Mouse (Mus musculus) urinary bladder, postnatal 36 days (tissue): Measurements from ENCODE around the gene Jkamp.
"Not testable (repeated sequence)": the region's sequence is repeated elsewhere in the genome, so short reads cannot be mapped to it uniquely, and the experiment has no call there.

Experiments
- DNase-seq, 2 experiments: peaks; one replicate each; pipeline ENCODE4 v3.0.0; 2022; ENCODE audit warnings: low spot score in 2 of 2, mixed read lengths in 1 of 2

Jkamp gene

GRCm38 (mm10) chr12:72085329-72086165 is at the start of gene Jkamp, which contains the start of gene L3hypdh:
TSS of gene Jkamp (plus strand) at chr12:72085589.
TSS of gene L3hypdh (minus strand) at chr12:72085439.
- peak; percentile 99 to 100 for DNase-seq

GRCm38 (mm10) chr12:72036097-72036661 is 49.2 kb upstream of the Jkamp start:
- DNase-seq = no peak

GRCm38 (mm10) chr12:72037049-72037448 is 48.3 kb upstream of the Jkamp start:
- no peak for DNase-seq

GRCm38 (mm10) chr12:72038866-72039265 is 46.5 kb upstream of the Jkamp start:
- no peak for DNase-seq

- no peak for DNase-seq
Measured at GRCm38 (mm10) chr12:72039501-72039900, 45.9 kb upstream of the Jkamp start.

GRCm38 (mm10) chr12:72041238-72041637 is 44.2 kb upstream of the Jkamp start:
- DNase-seq = no peak

- DNase-seq = no peak
Measured at GRCm38 (mm10) chr12:72047513-72047912, 37.9 kb upstream of the Jkamp start.

GRCm38 (mm10) chr12:72050156-72050555 is 35.2 kb upstream of the Jkamp start:
- DNase-seq = not testable (repeated sequence)

GRCm38 (mm10) chr12:72050821-72051220 is 34.6 kb upstream of the Jkamp start:
- no peak for DNase-seq

- DNase-seq = no peak
Measured at GRCm38 (mm10) chr12:72052571-72052970, 32.8 kb upstream of the Jkamp start.

- DNase-seq = no peak
Measured at GRCm38 (mm10) chr12:72053303-72053702, 32.1 kb upstream of the Jkamp start.

GRCm38 (mm10) chr12:72053851-72054250 is 31.5 kb upstream of the Jkamp start:
- DNase-seq = no peak

GRCm38 (mm10) chr12:72057780-72058179 is 27.6 kb upstream of the Jkamp start:
- DNase-seq = no peak

GRCm38 (mm10) chr12:72069626-72070326 is 15.6 kb upstream of the Jkamp start:
- DNase-seq = no peak

- peak; percentile 75 to 80 for DNase-seq
Measured at GRCm38 (mm10) chr12:72070327-72071269, 14.8 kb upstream of the Jkamp start, which contains the start of gene Gpr135. TSS of gene Gpr135 (minus strand) at chr12:72071125.

GRCm38 (mm10) chr12:72078248-72078647 is 7.1 kb upstream of the Jkamp start:
- DNase-seq = no peak

- DNase-seq = no peak
Measured at GRCm38 (mm10) chr12:72081961-72082360, 3.4 kb upstream of the Jkamp start.

GRCm38 (mm10) chr12:72082370-72082769 is 3.0 kb upstream of the Jkamp start:
- peak; percentile 23 to 46 for DNase-seq

GRCm38 (mm10) chr12:72083265-72083664 is 2.1 kb upstream of the Jkamp start:
- DNase-seq = no peak

GRCm38 (mm10) chr12:72084261-72085023 is 947 bp upstream of the Jkamp start:
- peak; percentile 39 to 65 for DNase-seq

GRCm38 (mm10) chr12:72085024-72085328 is 413 bp upstream of the Jkamp start:
- DNase-seq = no peak
